Mouse (Mus musculus) myocyte (in vitro differentiated cells): ENCODE data around the gene Sub1. TPM values are rescaled to one million over a fixed set of nuclear protein-coding genes. Genes with fewer than 3 reads are reported as not detected.

Source experiments
- H3K27me3 ChIP-seq: one replicate; pipeline ENCODE4 v1.6.1; 2011; ENCODE audit not compliant: control insufficient read depth, insufficient read depth, insufficient read length
- H3K36me3 ChIP-seq: one replicate; pipeline ENCODE4 v1.6.1; 2011; ENCODE audit not compliant: control insufficient read depth, insufficient read depth
- H3K4me2 ChIP-seq: one replicate; pipeline ENCODE4 v1.6.1; 2011; ENCODE audit warnings: low read depth, control low read depth
- H3K4me3 ChIP-seq: one replicate; pipeline ENCODE4 v1.5.1; 2011; ENCODE audit warnings: mild to moderate bottlenecking, control low read depth, moderate library complexity
- H3K79me2 ChIP-seq: one replicate; pipeline ENCODE4 v1.6.1; 2011; ENCODE audit not compliant: control insufficient read depth, insufficient read depth
- H3ac ChIP-seq: one replicate; pipeline ENCODE4 v1.6.1; 2011; ENCODE audit not compliant: control insufficient read depth, insufficient read length
- CEBPB ChIP-seq: IDR thresholded peaks from 2 replicates; pipeline ENCODE4 v1.6.1; 2011; ENCODE audit warnings: mild to moderate bottlenecking, moderate library complexity; ENCODE audit not compliant: poor library complexity, insufficient read depth, severe bottlenecking
- E2F4 ChIP-seq: IDR thresholded peaks from one replicate; pipeline ENCODE4 v1.6.1; 2011; ENCODE audit warnings: mild to moderate bottlenecking, control low read depth, moderate library complexity; ENCODE audit not compliant: insufficient read depth
- MAX ChIP-seq: IDR thresholded peaks from one replicate; pipeline ENCODE4 v1.6.1; 2011; ENCODE audit warnings: low read depth, mild to moderate bottlenecking, control low read depth
- MYOD1 ChIP-seq, 3 experiments: IDR thresholded peaks; one replicate each; pipeline ENCODE4 v1.6.1; 2011; ENCODE audit warnings: control low read depth in 2 of 3, low read depth in 2 of 3, mild to moderate bottlenecking in 2 of 3, moderate library complexity in 1 of 3; ENCODE audit not compliant: insufficient read length in 2 of 3, control insufficient read depth in 1 of 3
- MYOG ChIP-seq, 3 experiments: IDR thresholded peaks; one replicate each; pipeline ENCODE4 v1.6.1; 2011; ENCODE audit warnings: control low read depth in 2 of 3, low read depth in 2 of 3, mild to moderate bottlenecking in 2 of 3; ENCODE audit not compliant: insufficient read length in 2 of 3, control insufficient read depth in 1 of 3, insufficient read depth in 1 of 3
- POLR2A ChIP-seq: IDR thresholded peaks from one replicate; pipeline ENCODE4 v1.6.1; 2011; ENCODE audit warnings: low read depth, mild to moderate bottlenecking, control low read depth, moderate library complexity; ENCODE audit not compliant: insufficient read length
- POLR2AphosphoS2 ChIP-seq: IDR thresholded peaks from one replicate; pipeline ENCODE4 v1.6.1; 2011; ENCODE audit warnings: low read depth, control low read depth; ENCODE audit not compliant: insufficient read length
- REST ChIP-seq: IDR thresholded peaks from one replicate; pipeline ENCODE4 v1.6.1; 2011; ENCODE audit warnings: mild to moderate bottlenecking, control low read depth, moderate library complexity; ENCODE audit not compliant: insufficient read depth, insufficient read length
- SRF ChIP-seq: IDR thresholded peaks from one replicate; pipeline ENCODE4 v1.6.1; 2011; ENCODE audit warnings: low read depth; ENCODE audit not compliant: control insufficient read depth, insufficient read length
- TCF12 ChIP-seq: IDR thresholded peaks from one replicate; pipeline ENCODE4 v1.6.1; 2011; ENCODE audit warnings: mild to moderate bottlenecking, control low read depth; ENCODE audit not compliant: poor library complexity, insufficient read depth, severe bottlenecking
- TCF3 ChIP-seq: IDR thresholded peaks from one replicate; pipeline ENCODE4 v1.6.1; 2011; ENCODE audit warnings: low read depth, control low read depth; ENCODE audit not compliant: insufficient read length
- USF1 ChIP-seq: IDR thresholded peaks from one replicate; pipeline ENCODE4 v1.6.1; 2011; ENCODE audit warnings: low read depth, mild to moderate bottlenecking, control low read depth, moderate library complexity
- polyA plus RNA-seq: library from polyadenylated mRNA; unstranded; fragments of >200 nt; fragmentation: generic; extraction: Trizol; gene quantifications from one replicate; pipeline ENCODE4 v1.2.1, GENCODE M21; 2012; ENCODE audit warnings: missing spikeins

The Sub1 gene
- polyA plus RNA-seq, 1 experiment, result 156 TPM

GRCm38 (mm10) chr15:12025341-12025740 lies 28.6 kb upstream of the Sub1 start:
- no peaks in the 10 kb centered on the region for H3K36me3 ChIP-seq
- H3K79me2 ChIP-seq, result no peaks in the 10 kb centered on the region
- H3ac ChIP-seq, result no peak overlapping the region
- no peak for TF ChIP-seq MAX
- no peak overlapping the region for H3K4me2 ChIP-seq
- peaks cover 47% of the 10 kb centered on the region for H3K27me3 ChIP-seq
- no peak overlapping the region for H3K4me3 ChIP-seq

- TF ChIP-seq E2F4, result no peak
- no peak for TF ChIP-seq MYOD1 (IDR thresholded peaks at IDR 0.05; ENCODE audit: control insufficient read depth in 1 of 3, insufficient read length in 2 of 3, low read depth in 2 of 3)
- no peak for TF ChIP-seq POLR2A
- no peak for TF ChIP-seq TCF12
- TF ChIP-seq SRF, result no peak
- TF ChIP-seq POLR2AphosphoS2, result no peak
- TF ChIP-seq MYOG (IDR thresholded peaks at IDR 0.05; ENCODE audit: control insufficient read depth in 1 of 3, insufficient read depth in 1 of 3, insufficient read length in 2 of 3, low read depth in 2 of 3), result no peak
- TF ChIP-seq REST, result no peak
- TF ChIP-seq USF1, result no peak
- TF ChIP-seq TCF3, result no peak
- no peak for TF ChIP-seq CEBPB
- no peak for TF ChIP-seq MAX
- H3K27me3 ChIP-seq, result peaks cover 47% of the 10 kb centered on the region
- H3K36me3 ChIP-seq, result no peaks in the 10 kb centered on the region
- H3K4me3 ChIP-seq, result no peak overlapping the region
- no peak overlapping the region for H3K4me2 ChIP-seq
- no peak overlapping the region for H3ac ChIP-seq
- H3K79me2 ChIP-seq, result no peaks in the 10 kb centered on the region
These were observed 28.0 kb upstream of the Sub1 start for GRCm38 (mm10) chr15:12024791-12025268.

GRCm38 (mm10) chr15:12019443-12019842 lies 22.7 kb upstream of the Sub1 start:
- Histone ChIP-seq H3K79me2 (no peaks in the 10 kb centered on the region), H3K27me3 (peaks cover 52% of the 10 kb centered on the region), H3K36me3 (no peaks in the 10 kb centered on the region), H3K4me2 (no peak overlapping the region), H3K4me3 (no peak overlapping the region), H3ac (no peak overlapping the region)
- TF ChIP-seq MAX (no peak), MYOD1 (IDR thresholded peaks at IDR 0.05; ENCODE audit: control insufficient read depth in 1 of 3, insufficient read length in 2 of 3, low read depth in 2 of 3) (no peak), REST (no peak), E2F4 (no peak), MYOG (IDR thresholded peaks at IDR 0.05; ENCODE audit: control insufficient read depth in 1 of 3, insufficient read depth in 1 of 3, insufficient read length in 2 of 3, low read depth in 2 of 3) (no peak), SRF (no peak), POLR2AphosphoS2 (no peak), CEBPB (no peak), POLR2A (no peak), USF1 (no peak), TCF12 (no peak), TCF3 (no peak)

- no peak overlapping the region for H3K4me2 ChIP-seq
- H3K79me2 ChIP-seq, result no peaks in the 10 kb centered on the region
- H3K4me3 ChIP-seq, result no peak overlapping the region
- H3K27me3 ChIP-seq, result peaks cover 44% of the 10 kb centered on the region
- H3ac ChIP-seq, result no peak overlapping the region
- H3K36me3 ChIP-seq, result no peaks in the 10 kb centered on the region
- TF ChIP-seq CEBPB, result no peak
- no peak for TF ChIP-seq TCF3
These were observed 21.6 kb upstream of the Sub1 start for GRCm38 (mm10) chr15:12018428-12018757.

- Histone ChIP-seq H3ac (no peak overlapping the region), H3K4me2 (no peak overlapping the region), H3K79me2 (no peaks in the 10 kb centered on the region), H3K27me3 (peaks cover 41% of the 10 kb centered on the region), H3K36me3 (no peaks in the 10 kb centered on the region), H3K4me3 (no peak overlapping the region)
- TF ChIP-seq TCF12 (no peak), POLR2AphosphoS2 (no peak), MAX (no peak), SRF (no peak), MYOG (IDR thresholded peaks at IDR 0.05; ENCODE audit: control insufficient read depth in 1 of 3, insufficient read depth in 1 of 3, insufficient read length in 2 of 3, low read depth in 2 of 3) (no peak), TCF3 (no peak), E2F4 (no peak), REST (no peak), USF1 (no peak), POLR2A (no peak), CEBPB (no peak), MYOD1 (IDR thresholded peaks at IDR 0.05; ENCODE audit: control insufficient read depth in 1 of 3, insufficient read length in 2 of 3, low read depth in 2 of 3) (no peak)
These were observed 21.1 kb upstream of the Sub1 start for GRCm38 (mm10) chr15:12017700-12018427.
